ENCODE assay signal across 9 mouse cellular contexts in the genomic region with DNA sequence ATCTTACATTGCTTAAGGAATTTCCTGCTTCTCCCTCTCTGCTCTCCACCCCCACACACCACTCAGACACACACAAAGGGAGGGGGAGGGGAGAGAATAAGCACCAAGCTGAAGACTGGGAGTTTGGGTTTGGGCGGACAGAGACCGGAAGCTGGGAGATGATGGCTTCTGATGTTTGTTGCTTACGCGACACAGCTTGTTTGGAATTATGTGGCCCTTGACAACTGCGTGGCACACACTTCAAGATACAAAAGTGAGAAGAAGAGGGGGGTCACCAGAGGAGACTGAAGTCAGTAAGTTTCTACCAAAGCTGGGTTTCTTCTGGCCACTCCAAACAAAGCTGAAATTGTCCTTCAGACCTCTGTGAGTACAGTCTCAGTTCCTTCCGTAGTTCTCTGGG. TPM values are rescaled to one million over a fixed set of nuclear protein-coding genes. Genes with fewer than 3 reads are reported as not detected.
A peak's percentile ranks its signal among the peaks of the same experiment; 100 is the strongest.
DNase-seq lines count a peak whose midpoint lies in the region; ATAC-seq and TF ChIP-seq lines count a peak whose summit lies in the region.
"Had no signal": no experiment of that assay in that cellular context is flagged by ENCODE, and none has a peak within 500 bp of the region (broad histone marks: within the 10 kb centered on the region; RNA-seq: fewer than 3 reads in every experiment).

A gene (plus strand): TSS at position 154 of the 400 bp plus-strand sequence.

- H3K4me2 ChIP-seq in limb, embryonic 14.5 days (replicated peaks; ENCODE audit: low read depth, low read length, severe bottlenecking) = peak within 1 kb of the TSS; percentile 82
- peak within 1 kb of the TSS; percentile 71 for H3K4me2 ChIP-seq in midbrain, embryonic 12.5 days (replicated peaks)

- no peaks in the 10 kb centered on the region for H3K9me3 ChIP-seq in limb, embryonic 14.5 days (ENCODE audit: control insufficient read depth, low read length)
- no peaks in the 10 kb centered on the region for H3K9me3 ChIP-seq in midbrain, embryonic 12.5 days

- H3K9ac ChIP-seq in limb, embryonic 14.5 days (ENCODE audit: low read depth, low read length, severe bottlenecking) = peak within 1 kb of the TSS; percentile 50
- no peak within 1 kb of the TSS for H3K9ac ChIP-seq in midbrain, embryonic 12.5 days (replicated peaks)

- DNase-seq in layer of hippocampus, adult 2 months (ENCODE audit: low spot score in 2 of 2) = no peak
- DNase-seq in layer of hippocampus, adult 18-20 months (ENCODE audit: low spot score in 2 of 2) = no peak
- peak; percentile 55 for DNase-seq in heart, postnatal 4 days
- DNase-seq in limb, embryonic 14.5 days (ENCODE audit: low spot score) = peak; percentile 34
- no peak for DNase-seq in right cerebral cortex, postnatal 25 days
- DNase-seq in spleen, postnatal 14 days (ENCODE audit: low spot score in 2 of 2) = no peak

- H3K36me3 ChIP-seq in limb, embryonic 14.5 days (ENCODE audit: control insufficient read depth, insufficient read depth, low read length) = no peaks in the 10 kb centered on the region
- no peaks in the 10 kb centered on the region for H3K36me3 ChIP-seq in midbrain, embryonic 12.5 days

- no peak for TF ChIP-seq CTCF in layer of hippocampus, adult 2 months (conservative IDR thresholded peaks at IDR 0.05)

- ATAC-seq in erythroblast, adult 5-6 weeks (replicated peaks; ENCODE audit: low FRiP score, poor library complexity, severe bottlenecking) = peak; percentile 33
- no peak for ATAC-seq in limb, embryonic 14.5 days (ENCODE audit: low FRiP score, low read depth)
- ATAC-seq in midbrain, embryonic 12.5 days (ENCODE audit: low FRiP score, low read depth) = no peak
- ATAC-seq: Patski had no signal

- H3K4me3 ChIP-seq in layer of hippocampus, adult 2 months = peak within 1 kb of the TSS; percentile 32
- peak within 1 kb of the TSS; percentile 40 for H3K4me3 ChIP-seq in limb, embryonic 14.5 days (replicated peaks; ENCODE audit: low read length)
- peak within 1 kb of the TSS; percentile 41 for H3K4me3 ChIP-seq in midbrain, embryonic 12.5 days

- 42% methylated on average over 6 of the region's 6 CpGs for WGBS in limb, embryonic 14.5 days
- WGBS in midbrain, embryonic 12.5 days = 45% methylated on average over 6 of the region's 6 CpGs

- no peak for TF ChIP-seq POLR2A in limb, embryonic 14.5 days (IDR thresholded peaks at IDR 0.05; ENCODE audit: borderline replicate concordance, extremely low read depth, insufficient read depth, insufficient read length)

- H3K4me1 ChIP-seq in limb, embryonic 14.5 days (ENCODE audit: control insufficient read depth, insufficient read depth, low read length) = peaks cover 12% of the 10 kb centered on the region
- peaks cover 11% of the 10 kb centered on the region for H3K4me1 ChIP-seq in midbrain, embryonic 12.5 days

- peaks cover 21% of the 10 kb centered on the region for H3K27me3 ChIP-seq in limb, embryonic 14.5 days (ENCODE audit: control insufficient read depth, insufficient read depth, low read length)
- H3K27me3 ChIP-seq in midbrain, embryonic 12.5 days = peaks cover 45% of the 10 kb centered on the region
- H3K27me3 ChIP-seq: Patski had no signal

- no peak within 1 kb of the TSS for H3K27ac ChIP-seq in layer of hippocampus, adult 2 months
- H3K27ac ChIP-seq in limb, embryonic 14.5 days (replicated peaks; ENCODE audit: low read depth, low read length) = no peak within 1 kb of the TSS
- H3K27ac ChIP-seq in midbrain, embryonic 12.5 days (replicated peaks) = no peak within 1 kb of the TSS

RNA-seq across cellular contexts. Expression of the gene that starts here (rescaled TPM):
- total RNA-seq in layer of hippocampus, adult 2 months (2021) = under 1 TPM; 0.27 to 0.28 TPM
- total RNA-seq in layer of hippocampus, adult 18-20 months (2021) = under 1 TPM; 0.22 to 0.38 TPM
- 0.19 and 3.6 TPM in 2 replicates for total RNA-seq in erythroblast, adult 5-6 weeks (2015; ENCODE audit: low replicate concordance)
- total RNA-seq in erythroblast, adult 5-6 weeks (2017; ENCODE audit: low replicate concordance) = 4.2 and 5.2 TPM in 2 replicates
- 1 to 10 TPM; 6.2 to 6.8 TPM for total RNA-seq in heart, postnatal 4 days (2021)
- polyA plus RNA-seq in limb, embryonic 14.5 days (2012; rRNA removed) = 7.6 and 7.8 TPM in 2 replicates
- 4.5 and 5.9 TPM in 2 replicates for polyA plus RNA-seq in limb, embryonic 14.5 days (2014; fragmentation: Nextera tagmentation; extraction: Ambion mirVana)
- 1.6 and 1.7 TPM in 2 replicates for polyA plus RNA-seq in midbrain, embryonic 12.5 days (2016; fragmentation: Nextera tagmentation; extraction: Ambion mirVana)
- polyA plus RNA-seq: Patski had no signal

Comparison
In these comparisons a context has a peak if more than half of its experiments do, and no peak if none do; other contexts are left out.
1. DNase-seq: peak in heart, postnatal 4 days (single experiment) and limb, embryonic 14.5 days (single experiment); none in layer of hippocampus, adult 2 months (0 of 2), layer of hippocampus, adult 18-20 months (0 of 2), right cerebral cortex, postnatal 25 days (single experiment) and spleen, postnatal 14 days (0 of 2).
2. Peak in every context shown above with its lines, with median percentiles within 50 percentile points of each other: H3K4me3 ChIP-seq.